Mouse (Mus musculus): ENCODE data around the gene Ky. TPM values are rescaled to one million over a fixed set of nuclear protein-coding genes. Genes with fewer than 3 reads are reported as not detected.

Ky gene
- total RNA-seq, 1 experiment: 0.04 TPM

GRCm38 (mm10) chr9:102495266-102495665 lies 10.3 kb upstream of the Ky start:
- DNase-seq (ENCODE audit: low read depth, low spot score): no peak
- Histone ChIP-seq H3K9ac (ENCODE audit: insufficient read depth, low read depth, low read length, poor library complexity, severe bottlenecking) (no peak overlapping the region), H3K27ac (ENCODE audit: insufficient read depth, low read depth, low read length, poor library complexity, severe bottlenecking) (no peak overlapping the region), H3K4me3 (ENCODE audit: insufficient read depth in 1 of 2, low read depth in 1 of 2, low read length in 2 of 2, poor library complexity in 1 of 2, severe bottlenecking in 1 of 2) (no peak overlapping the region), H3K9me3 (ENCODE audit: control insufficient read depth, insufficient read depth, low read depth, low read length) (no peaks in the 10 kb centered on the region), H3K36me3 (ENCODE audit: control insufficient read depth, insufficient read depth, low read length, poor library complexity, severe bottlenecking) (no peaks in the 10 kb centered on the region), H3K4me1 (ENCODE audit: control insufficient read depth in 2 of 2, insufficient read depth in 2 of 2, low read length in 2 of 2, poor library complexity in 1 of 2) (no peaks in the 10 kb centered on the region)
- no peak for TF ChIP-seq CHD2 (IDR thresholded peaks at IDR 0.05; ENCODE audit: low read depth, low read length)
- no peak for TF ChIP-seq ZC3H11A (IDR thresholded peaks at IDR 0.05; ENCODE audit: borderline replicate concordance, low read depth, low read length)
- no peak for TF ChIP-seq MAFK (IDR thresholded peaks at IDR 0.05; ENCODE audit: insufficient read depth, low read depth, low read length)
- TF ChIP-seq ZNF384 (IDR thresholded peaks at IDR 0.05; ENCODE audit: low read depth, low read length): no peak
- no peak for TF ChIP-seq HCFC1 (IDR thresholded peaks at IDR 0.05; ENCODE audit: borderline replicate concordance, insufficient read depth, low read length)
- in situ Hi-C loops (cut with MboI; ENCODE audit: low sequenced_read_pairs in 2 of 2, unreplicated experiment in 2 of 2): no loop called here

- no peaks in the 10 kb centered on the region for H3K36me3 ChIP-seq (ENCODE audit: control insufficient read depth, insufficient read depth, low read length, poor library complexity, severe bottlenecking)
- no peaks in the 10 kb centered on the region for H3K9me3 ChIP-seq (ENCODE audit: control insufficient read depth, insufficient read depth, low read depth, low read length)
- H3K27ac ChIP-seq (ENCODE audit: insufficient read depth, low read depth, low read length, poor library complexity, severe bottlenecking): no peak overlapping the region
- in situ Hi-C loops (cut with MboI; ENCODE audit: low sequenced_read_pairs in 2 of 2, unreplicated experiment in 2 of 2): no loop called here
- DNase-seq (ENCODE audit: low read depth, low spot score): no peak
- H3K4me3 ChIP-seq (ENCODE audit: insufficient read depth in 1 of 2, low read depth in 1 of 2, low read length in 2 of 2, poor library complexity in 1 of 2, severe bottlenecking in 1 of 2): no peak overlapping the region
- no peak overlapping the region for H3K9ac ChIP-seq (ENCODE audit: insufficient read depth, low read depth, low read length, poor library complexity, severe bottlenecking)
- no peak for TF ChIP-seq MAFK (IDR thresholded peaks at IDR 0.05; ENCODE audit: insufficient read depth, low read depth, low read length)
- TF ChIP-seq CHD2 (IDR thresholded peaks at IDR 0.05; ENCODE audit: low read depth, low read length): no peak
- TF ChIP-seq ZC3H11A (IDR thresholded peaks at IDR 0.05; ENCODE audit: borderline replicate concordance, low read depth, low read length): no peak
- no peak for TF ChIP-seq ZNF384 (IDR thresholded peaks at IDR 0.05; ENCODE audit: low read depth, low read length)
- TF ChIP-seq HCFC1 (IDR thresholded peaks at IDR 0.05; ENCODE audit: borderline replicate concordance, insufficient read depth, low read length): no peak
- no peaks in the 10 kb centered on the region for H3K4me1 ChIP-seq (ENCODE audit: control insufficient read depth in 2 of 2, insufficient read depth in 2 of 2, low read length in 2 of 2, poor library complexity in 1 of 2)
These were observed 9.0 kb upstream of the Ky start for GRCm38 (mm10) chr9:102496481-102497041.

- Histone ChIP-seq H3K9me3 (ENCODE audit: control insufficient read depth, insufficient read depth, low read depth, low read length) (no peaks in the 10 kb centered on the region), H3K36me3 (ENCODE audit: control insufficient read depth, insufficient read depth, low read length, poor library complexity, severe bottlenecking) (no peaks in the 10 kb centered on the region), H3K9ac (ENCODE audit: insufficient read depth, low read depth, low read length, poor library complexity, severe bottlenecking) (no peak overlapping the region), H3K27ac (ENCODE audit: insufficient read depth, low read depth, low read length, poor library complexity, severe bottlenecking) (no peak overlapping the region), H3K4me3 (ENCODE audit: insufficient read depth in 1 of 2, low read depth in 1 of 2, low read length in 2 of 2, poor library complexity in 1 of 2, severe bottlenecking in 1 of 2) (no peak overlapping the region), H3K4me1 (ENCODE audit: control insufficient read depth in 2 of 2, insufficient read depth in 2 of 2, low read length in 2 of 2, poor library complexity in 1 of 2) (no peaks in the 10 kb centered on the region)
- DNase-seq (ENCODE audit: low read depth, low spot score): no peak
- in situ Hi-C loops (cut with MboI; ENCODE audit: low sequenced_read_pairs in 2 of 2, unreplicated experiment in 2 of 2): no loop called here
- no peak for TF ChIP-seq HCFC1 (IDR thresholded peaks at IDR 0.05; ENCODE audit: borderline replicate concordance, insufficient read depth, low read length)
- TF ChIP-seq ZNF384 (IDR thresholded peaks at IDR 0.05; ENCODE audit: low read depth, low read length): no peak
- no peak for TF ChIP-seq ZC3H11A (IDR thresholded peaks at IDR 0.05; ENCODE audit: borderline replicate concordance, low read depth, low read length)
- TF ChIP-seq CHD2 (IDR thresholded peaks at IDR 0.05; ENCODE audit: low read depth, low read length): no peak
- TF ChIP-seq MAFK (IDR thresholded peaks at IDR 0.05; ENCODE audit: insufficient read depth, low read depth, low read length): no peak
These were observed 8.4 kb upstream of the Ky start for GRCm38 (mm10) chr9:102497089-102497690.

GRCm38 (mm10) chr9:102497833-102498430 lies 7.6 kb upstream of the Ky start:
- no peak overlapping the region for H3K9ac ChIP-seq (ENCODE audit: insufficient read depth, low read depth, low read length, poor library complexity, severe bottlenecking)
- H3K4me1 ChIP-seq (ENCODE audit: control insufficient read depth in 2 of 2, insufficient read depth in 2 of 2, low read length in 2 of 2, poor library complexity in 1 of 2): no peaks in the 10 kb centered on the region
- DNase-seq (ENCODE audit: low read depth, low spot score): no peak
- H3K4me3 ChIP-seq (ENCODE audit: insufficient read depth in 1 of 2, low read depth in 1 of 2, low read length in 2 of 2, poor library complexity in 1 of 2, severe bottlenecking in 1 of 2): no peak overlapping the region
- no peaks in the 10 kb centered on the region for H3K36me3 ChIP-seq (ENCODE audit: control insufficient read depth, insufficient read depth, low read length, poor library complexity, severe bottlenecking)
- TF ChIP-seq HCFC1 (IDR thresholded peaks at IDR 0.05; ENCODE audit: borderline replicate concordance, insufficient read depth, low read length) (no peak), ZC3H11A (IDR thresholded peaks at IDR 0.05; ENCODE audit: borderline replicate concordance, low read depth, low read length) (no peak), MAFK (IDR thresholded peaks at IDR 0.05; ENCODE audit: insufficient read depth, low read depth, low read length) (no peak), CHD2 (IDR thresholded peaks at IDR 0.05; ENCODE audit: low read depth, low read length) (no peak), ZNF384 (IDR thresholded peaks at IDR 0.05; ENCODE audit: low read depth, low read length) (no peak)
- in situ Hi-C loops (cut with MboI; ENCODE audit: low sequenced_read_pairs in 2 of 2, unreplicated experiment in 2 of 2): no loop called here
- no peak overlapping the region for H3K27ac ChIP-seq (ENCODE audit: insufficient read depth, low read depth, low read length, poor library complexity, severe bottlenecking)
- no peaks in the 10 kb centered on the region for H3K9me3 ChIP-seq (ENCODE audit: control insufficient read depth, insufficient read depth, low read depth, low read length)

Measured in ES-E14 (cell line).